Mouse (Mus musculus) neural tube, embryonic 12.5 days (tissue): ENCODE measurements around the gene Gm28043. TPM values are rescaled to one million over a fixed set of nuclear protein-coding genes. Genes with fewer than 3 reads are reported as not detected.

ENCODE experiments used
- ATAC-seq: fragments of 200-750 bp; cut with Nextera tagmentation; 2 replicates; pipeline ENCODE4 v1.8.0; 2017; ENCODE audit warnings: low read depth, mild to moderate bottlenecking, moderate TSS enrichment, moderate library complexity; ENCODE audit not compliant: low FRiP score
- H3K27ac ChIP-seq: fragments of 300-500 bp; sonication (generic); 2 replicates; pipeline ENCODE4 v1.5.1; 2016
- H3K27me3 ChIP-seq: fragments of 300-500 bp; sonication (generic); replicated peaks from 2 replicates; pipeline ENCODE4 v1.6.1; 2016; ENCODE audit warnings: mild to moderate bottlenecking
- H3K36me3 ChIP-seq: fragments of 300-500 bp; sonication (generic); 2 replicates; pipeline ENCODE4 v1.6.1; 2016; ENCODE audit warnings: mild to moderate bottlenecking
- H3K4me1 ChIP-seq: fragments of 300-500 bp; sonication (generic); 2 replicates; pipeline ENCODE4 v1.6.1; 2016
- H3K4me2 ChIP-seq: fragments of 300-500 bp; sonication (generic); replicated peaks from 2 replicates; pipeline ENCODE4 v1.6.1; 2016; ENCODE audit warnings: mild to moderate bottlenecking
- H3K4me3 ChIP-seq: fragments of 300-500 bp; sonication (generic); 2 replicates; pipeline ENCODE4 v1.5.1; 2016
- H3K9ac ChIP-seq: fragments of 300-500 bp; sonication (generic); 2 replicates; pipeline ENCODE4 v1.6.1; 2016; ENCODE audit warnings: mild to moderate bottlenecking
- H3K9me3 ChIP-seq: fragments of 300-500 bp; sonication (generic); 2 replicates; pipeline ENCODE4 v1.6.1; 2016; ENCODE audit warnings: mild to moderate bottlenecking
- WGBS: fragments of 180-500 bp; shearing (Covaris S2); methylation state at CpG from one replicate; pipeline ENCODE4 v1.1.7; 2016; 5-methylcytosine and 5-hydroxymethylcytosine counted together
- polyA plus RNA-seq: library from polyadenylated mRNA; unstranded; fragments of >200 nt; fragmentation: Nextera tagmentation; extraction: Ambion mirVana; gene quantifications from 2 replicates; pipeline ENCODE4 v1.2.1, GENCODE M21; 2016

Gm28043 gene
- polyA plus RNA-seq, result 3.7 TPM in 2 replicates

DNA sequence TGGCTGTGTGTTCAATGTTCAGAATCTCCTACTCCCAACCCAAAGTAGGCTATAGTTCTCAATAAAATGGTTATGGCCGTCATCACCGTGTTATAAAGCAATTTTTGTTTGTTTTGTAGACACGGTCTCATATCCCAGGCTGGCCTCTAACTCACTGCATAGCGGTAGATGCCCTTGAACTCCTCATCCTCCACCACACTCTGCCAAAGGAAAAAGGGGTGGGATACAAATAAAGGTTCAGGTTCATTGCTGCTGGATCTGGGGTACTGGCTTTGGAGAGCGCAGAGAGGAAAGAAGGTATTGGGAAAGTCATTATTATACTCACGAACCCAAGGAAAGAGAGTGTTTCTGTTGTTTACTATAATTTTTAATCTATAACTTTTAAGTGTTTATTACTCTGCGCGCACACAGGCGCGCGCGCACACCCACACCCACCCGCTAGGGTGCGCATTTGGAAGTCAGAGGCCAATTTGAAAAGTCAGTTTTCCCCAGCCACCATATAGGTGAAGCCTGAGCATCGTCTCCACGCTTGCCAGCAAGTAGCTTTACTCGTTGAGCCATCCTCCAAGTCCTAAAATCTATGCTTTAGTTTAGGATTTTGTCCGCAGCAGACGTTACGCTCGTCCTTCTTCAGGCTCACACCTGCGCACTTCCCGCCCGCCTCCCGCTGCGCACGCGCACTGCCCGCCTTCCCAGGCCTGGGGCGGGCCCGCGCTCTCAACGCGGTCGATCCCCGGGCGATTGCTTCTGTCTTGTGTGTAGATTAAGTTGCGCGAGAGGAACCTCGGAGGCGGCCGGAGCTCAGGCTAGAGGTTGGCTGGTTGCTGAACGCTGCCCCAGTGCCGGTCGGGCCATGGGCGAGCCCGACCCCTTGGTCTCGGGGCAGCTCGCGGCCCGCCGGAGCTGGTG, at the start of gene Gm28043, which contains the start of gene Rnf8:
Gene Gm28043 (plus strand): TSS at position 762 of the 909 bp plus-strand sequence.
Gene Rnf8 (plus strand): TSS at position 676 of the 909 bp plus-strand sequence.
- Histone ChIP-seq H3K36me3 (peaks cover 10% of the 10 kb centered on the region; the same call in 1 of the 2 replicates), H3K4me2 (peak within 1 kb of the TSS; percentile 83), H3K27ac (peak within 1 kb of the TSS; percentile 86), H3K27me3 (no peaks in the 10 kb centered on the region), H3K4me3 (peak within 1 kb of the TSS; percentile 99), H3K9me3 (no peaks in the 10 kb centered on the region), H3K4me1 (peaks cover 19% of the 10 kb centered on the region), H3K9ac (peak within 1 kb of the TSS; percentile 97)
- WGBS, result 2% methylated on average over 52 of the region's 52 CpGs
- peak; percentile 84 for ATAC-seq

DNA sequence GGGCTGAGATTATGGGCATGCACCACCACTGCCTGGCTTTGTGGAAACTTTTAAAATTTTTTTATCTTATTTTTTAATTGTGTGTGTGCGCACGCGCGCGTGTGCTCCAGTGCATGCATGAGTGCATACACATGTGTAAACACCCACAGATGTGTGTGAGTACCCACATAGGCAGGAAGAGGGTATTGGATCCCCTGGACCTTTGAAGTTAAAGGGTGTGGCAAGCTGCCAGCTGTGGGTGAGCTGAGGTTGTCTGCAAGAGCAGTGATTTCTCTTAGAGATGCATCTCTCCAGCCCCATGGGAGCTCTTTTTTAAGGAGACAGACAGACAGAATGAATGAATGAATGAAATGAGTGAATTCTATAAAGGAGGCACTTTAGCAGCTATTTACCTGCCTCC, 49.2 kb upstream of the Gm28043 start:
- H3K27ac ChIP-seq, result no peak overlapping the region
- H3K9ac ChIP-seq, result no peak overlapping the region
- no peaks in the 10 kb centered on the region for H3K9me3 ChIP-seq
- H3K4me1 ChIP-seq, result no peaks in the 10 kb centered on the region
- H3K4me3 ChIP-seq, result no peak overlapping the region
- 95% methylated on average over 5 of the region's 5 CpGs for WGBS
- H3K4me2 ChIP-seq, result no peak overlapping the region
- H3K36me3 ChIP-seq, result peaks cover 36% of the 10 kb centered on the region
- no peak for ATAC-seq
- H3K27me3 ChIP-seq, result no peaks in the 10 kb centered on the region

DNA sequence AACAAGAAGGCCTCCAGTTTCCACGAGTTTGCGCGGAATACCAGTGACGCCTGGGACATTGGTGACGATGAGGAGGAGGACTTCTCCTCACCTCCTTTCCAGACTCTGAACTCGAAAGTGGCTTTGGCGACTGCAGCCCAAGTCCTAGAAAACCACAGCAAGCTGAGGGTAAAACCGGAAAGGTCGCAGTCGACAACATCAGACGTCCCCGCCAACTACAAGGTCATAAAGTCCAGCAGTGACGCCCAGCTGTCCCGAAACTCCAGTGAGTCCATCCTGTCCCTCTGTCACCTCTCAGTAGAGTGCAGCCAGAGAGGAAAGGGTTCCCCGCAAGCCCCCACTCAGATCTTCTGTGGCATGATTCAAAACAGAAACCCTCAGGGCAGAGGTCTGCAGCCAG, 46.2 kb upstream of the Gm28043 start:
- peaks cover 65% of the 10 kb centered on the region for H3K36me3 ChIP-seq
- H3K4me3 ChIP-seq, result no peak overlapping the region
- H3K27ac ChIP-seq, result no peak overlapping the region
- ATAC-seq, result no peak
- no peak overlapping the region for H3K9ac ChIP-seq
- no peak overlapping the region for H3K4me2 ChIP-seq
- H3K27me3 ChIP-seq, result no peaks in the 10 kb centered on the region
- no peaks in the 10 kb centered on the region for H3K4me1 ChIP-seq
- 94% methylated on average over 15 of the region's 15 CpGs for WGBS
- H3K9me3 ChIP-seq, result no peaks in the 10 kb centered on the region

DNA sequence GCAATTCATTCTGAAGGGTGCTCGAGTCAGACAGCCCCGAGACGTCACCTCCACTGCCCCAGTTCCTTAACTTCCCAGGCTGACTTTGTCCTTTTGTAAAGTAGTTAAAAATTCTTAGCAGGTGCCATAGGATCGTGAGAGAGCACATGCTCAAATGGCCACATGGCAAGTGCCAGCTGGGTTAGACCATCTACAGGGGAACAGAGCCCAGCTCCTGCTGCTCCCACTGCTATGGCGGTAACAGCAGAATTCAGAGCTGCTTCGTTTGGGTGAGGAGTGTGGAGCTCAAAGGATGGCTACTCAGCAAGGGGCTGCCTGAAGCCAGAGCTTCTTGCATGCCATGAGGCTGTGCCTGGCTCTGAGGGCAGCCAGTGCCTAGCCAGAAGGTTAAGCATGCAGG, 44.8 kb upstream of the Gm28043 start:
- 89% methylated on average over 6 of the region's 6 CpGs for WGBS
- H3K27ac ChIP-seq, result no peak overlapping the region
- H3K4me1 ChIP-seq, result no peaks in the 10 kb centered on the region
- H3K4me3 ChIP-seq, result no peak overlapping the region
- H3K4me2 ChIP-seq, result no peak overlapping the region
- H3K36me3 ChIP-seq, result peaks cover 64% of the 10 kb centered on the region
- no peaks in the 10 kb centered on the region for H3K27me3 ChIP-seq
- H3K9ac ChIP-seq, result no peak overlapping the region
- no peaks in the 10 kb centered on the region for H3K9me3 ChIP-seq
- ATAC-seq, result no peak

DNA sequence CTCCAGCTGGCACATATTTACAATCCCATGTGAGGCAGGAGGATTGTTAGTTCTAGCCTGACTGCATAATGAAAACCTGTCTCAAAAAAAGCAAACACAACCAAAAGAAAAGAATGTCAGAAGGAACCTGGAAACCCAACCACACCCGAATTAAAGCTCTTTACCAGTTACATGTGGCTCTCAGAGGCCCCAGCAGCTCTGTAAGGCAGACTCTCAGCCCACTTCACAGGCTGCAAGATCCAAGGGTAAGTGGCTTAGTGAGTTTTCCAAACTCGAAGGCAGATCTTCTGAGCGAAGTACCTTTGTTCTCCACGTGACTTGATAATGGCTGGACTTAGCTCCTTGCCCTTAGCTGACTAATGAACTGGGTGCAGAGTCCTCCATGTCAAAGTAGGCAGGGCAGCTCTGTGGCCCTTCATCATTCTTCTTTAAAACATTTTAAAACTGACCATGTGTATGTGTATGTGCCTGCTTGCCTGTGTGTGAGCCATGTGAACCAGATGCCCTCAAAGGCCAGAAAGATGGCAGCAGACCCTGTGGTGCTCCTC, 35.0 kb upstream of the Gm28043 start:
- Histone ChIP-seq H3K9ac (no peak overlapping the region), H3K4me3 (no peak overlapping the region), H3K27ac (no peak overlapping the region), H3K36me3 (peaks cover 78% of the 10 kb centered on the region), H3K9me3 (no peaks in the 10 kb centered on the region), H3K4me1 (no peaks in the 10 kb centered on the region), H3K27me3 (no peaks in the 10 kb centered on the region), H3K4me2 (no peak overlapping the region)
- no peak for ATAC-seq
- 92% methylated on average over 4 of the region's 4 CpGs for WGBS

DNA sequence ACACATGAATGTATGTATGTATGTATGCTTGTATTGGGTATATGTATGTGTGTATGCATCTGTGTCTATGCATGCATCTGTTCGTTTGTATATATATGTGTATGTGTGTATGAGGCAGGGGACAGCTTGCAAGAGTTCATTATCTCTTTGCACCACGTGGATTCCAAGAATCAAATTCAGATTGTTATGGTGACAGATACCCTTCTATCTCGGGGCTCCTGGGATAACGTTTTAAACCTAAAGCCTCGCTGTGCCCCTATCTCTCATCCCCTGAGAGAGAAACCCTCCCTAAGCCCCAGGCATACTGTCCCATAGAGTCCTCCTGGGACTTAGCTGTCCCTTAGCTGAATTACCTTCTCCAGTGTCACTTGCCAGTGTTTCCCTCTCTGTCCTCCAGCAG, 31.1 kb upstream of the Gm28043 start:
- peaks cover 60% of the 10 kb centered on the region for H3K36me3 ChIP-seq
- no peak for ATAC-seq
- H3K9ac ChIP-seq, result no peak overlapping the region
- no peak overlapping the region for H3K4me3 ChIP-seq
- no peaks in the 10 kb centered on the region for H3K9me3 ChIP-seq
- peaks cover under 1% of the 10 kb centered on the region; the same call in 1 of the 2 replicates for H3K4me1 ChIP-seq
- no peak overlapping the region for H3K4me2 ChIP-seq
- 90% methylated on average over 5 of the region's 5 CpGs for WGBS
- no peak overlapping the region for H3K27ac ChIP-seq
- H3K27me3 ChIP-seq, result no peaks in the 10 kb centered on the region

DNA sequence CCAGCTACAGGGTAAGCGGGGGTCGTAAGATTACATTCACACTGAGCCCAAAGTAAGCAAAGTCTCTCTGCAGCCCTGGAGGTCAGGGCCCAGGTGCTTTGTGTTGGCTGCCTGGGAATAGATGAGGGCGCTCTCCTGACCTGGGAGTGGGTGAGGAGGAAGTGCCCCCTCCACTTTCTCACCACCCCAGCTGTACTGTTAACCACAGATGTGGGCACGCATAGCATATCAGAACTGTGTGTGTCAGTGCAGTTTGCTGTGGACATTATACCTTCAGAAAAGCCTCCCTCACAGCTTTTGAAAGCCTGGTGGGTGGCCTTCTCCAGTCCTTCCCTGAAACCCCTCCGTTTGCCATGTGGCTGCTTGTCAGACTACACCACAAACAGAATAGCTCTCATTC, 30.4 kb upstream of the Gm28043 start:
- H3K9me3 ChIP-seq, result no peaks in the 10 kb centered on the region
- no peak for ATAC-seq
- H3K4me2 ChIP-seq, result no peak overlapping the region
- 82% methylated on average over 5 of the region's 5 CpGs for WGBS
- no peak overlapping the region for H3K9ac ChIP-seq
- H3K27me3 ChIP-seq, result no peaks in the 10 kb centered on the region
- no peak overlapping the region for H3K27ac ChIP-seq
- peaks cover 52% of the 10 kb centered on the region for H3K36me3 ChIP-seq
- H3K4me3 ChIP-seq, result no peak overlapping the region
- peaks cover 8% of the 10 kb centered on the region for H3K4me1 ChIP-seq

DNA sequence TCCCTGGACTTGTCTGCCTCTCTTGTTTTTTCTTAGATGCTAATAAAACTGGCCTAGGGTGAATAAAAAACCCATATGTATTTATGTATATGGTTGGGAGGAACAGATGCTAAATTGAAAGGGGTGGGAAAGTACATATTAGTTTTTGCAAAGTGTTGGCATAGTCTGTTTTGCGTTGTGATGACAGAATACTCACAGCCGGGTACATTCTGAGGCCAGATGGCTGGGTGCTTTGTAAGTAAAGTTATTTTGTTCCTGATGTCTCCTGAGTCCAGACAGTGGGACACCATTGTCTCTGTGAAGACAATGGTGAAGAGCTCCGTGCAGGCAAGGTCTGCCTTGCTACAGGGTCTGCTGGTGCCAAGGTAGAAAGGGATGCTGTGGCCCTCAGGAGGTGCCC, 29.9 kb upstream of the Gm28043 start:
- WGBS, result 72% methylated on average over 3 of the region's 3 CpGs
- no peak overlapping the region for H3K4me2 ChIP-seq

DNA sequence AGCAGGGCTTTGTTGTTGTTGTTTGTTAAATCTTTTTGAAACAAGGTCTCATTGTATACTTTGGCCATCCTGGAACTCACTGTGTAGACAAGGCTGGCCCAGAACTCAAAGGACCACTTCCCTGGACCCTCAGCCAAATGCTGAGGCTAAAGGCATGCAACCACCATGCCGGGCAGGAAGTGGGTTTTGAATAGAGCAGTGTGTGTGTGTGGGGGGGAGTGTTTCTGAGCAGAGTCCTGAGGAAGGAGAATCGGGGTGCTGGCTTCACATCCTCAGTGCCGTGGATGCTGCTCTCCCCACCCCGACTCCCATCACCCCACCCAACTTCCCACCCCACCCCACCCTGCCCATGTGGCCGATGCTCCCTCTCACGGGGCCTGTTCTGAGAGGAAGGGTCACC, 29.2 kb upstream of the Gm28043 start:
- H3K4me3 ChIP-seq, result no peak overlapping the region
- no peaks in the 10 kb centered on the region for H3K9me3 ChIP-seq
- 98% methylated on average over 6 of the region's 6 CpGs for WGBS
- no peak overlapping the region for H3K4me2 ChIP-seq
- H3K36me3 ChIP-seq, result peaks cover 45% of the 10 kb centered on the region
- peaks cover 16% of the 10 kb centered on the region for H3K4me1 ChIP-seq
- no peaks in the 10 kb centered on the region for H3K27me3 ChIP-seq
- H3K9ac ChIP-seq, result no peak overlapping the region
- H3K27ac ChIP-seq, result no peak overlapping the region
- no peak for ATAC-seq

More for the DNA sequence above, 29.9 kb upstream of the Gm28043 start:
- H3K36me3 ChIP-seq, result peaks cover 50% of the 10 kb centered on the region
- no peaks in the 10 kb centered on the region for H3K9me3 ChIP-seq
- H3K4me3 ChIP-seq, result no peak overlapping the region
- no peaks in the 10 kb centered on the region for H3K27me3 ChIP-seq
- no peak overlapping the region for H3K9ac ChIP-seq
- ATAC-seq, result no peak
- no peak overlapping the region for H3K27ac ChIP-seq
- H3K4me1 ChIP-seq, result peaks cover 12% of the 10 kb centered on the region

DNA sequence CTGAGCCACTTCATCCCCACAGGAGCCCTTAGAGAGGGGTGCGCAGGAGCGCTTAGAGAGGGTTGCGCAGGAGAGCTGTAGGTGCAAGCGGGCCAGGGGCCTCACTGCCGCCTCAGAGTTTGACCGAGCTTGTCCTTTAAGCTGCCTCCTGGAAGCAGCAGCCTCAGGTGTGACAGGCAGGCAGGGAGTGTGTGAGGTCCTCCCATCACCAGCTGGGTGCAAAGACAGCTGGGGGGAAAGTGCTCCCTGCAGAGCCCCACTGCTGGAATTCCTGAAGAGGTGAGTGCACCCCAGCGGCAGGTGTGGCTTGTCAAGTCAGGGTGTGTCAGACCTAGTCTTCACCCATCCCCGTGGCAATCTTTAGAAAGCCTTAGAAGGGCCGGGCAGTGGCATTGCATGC, 27.8 kb upstream of the Gm28043 start:
- 87% methylated on average over 9 of the region's 9 CpGs for WGBS
- Histone ChIP-seq H3K9me3 (no peaks in the 10 kb centered on the region), H3K27me3 (no peaks in the 10 kb centered on the region), H3K4me3 (no peak overlapping the region), H3K27ac (no peak overlapping the region), H3K9ac (no peak overlapping the region), H3K4me2 (no peak overlapping the region), H3K36me3 (peaks cover 41% of the 10 kb centered on the region), H3K4me1 (peaks cover 16% of the 10 kb centered on the region)
- no peak for ATAC-seq

DNA sequence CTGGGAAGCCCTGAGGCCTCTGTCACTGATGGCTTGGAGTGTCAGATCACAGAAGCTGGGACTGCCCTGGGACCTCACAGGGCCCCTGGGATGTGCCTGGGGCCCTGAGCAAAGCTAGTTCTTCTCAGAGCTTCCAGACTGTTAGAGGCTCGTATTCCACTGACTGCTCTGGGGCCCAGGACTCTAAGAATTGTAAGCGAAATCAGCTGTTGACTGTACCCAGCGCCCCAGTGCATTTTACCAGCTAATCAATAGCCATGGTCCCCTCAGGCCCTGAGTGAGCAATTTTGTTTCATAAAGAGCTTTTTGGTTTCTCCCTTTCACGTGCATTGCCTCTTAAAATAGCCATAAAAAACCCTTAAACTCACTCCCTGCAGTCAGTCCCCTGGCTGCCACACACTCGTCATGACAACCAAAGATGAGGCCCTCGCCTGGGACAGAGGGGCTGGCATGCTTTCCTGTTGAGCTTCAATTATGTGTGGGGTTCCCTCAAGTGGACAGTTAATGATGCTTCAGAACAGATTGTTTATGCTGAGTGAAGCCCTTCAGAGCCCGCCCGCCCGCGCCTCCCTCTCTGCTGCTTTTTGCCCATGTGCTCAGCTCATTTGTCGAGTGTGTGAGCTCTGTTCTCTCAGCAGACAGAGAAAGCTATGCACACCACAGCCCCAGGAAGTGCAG, 25.3 kb upstream of the Gm28043 start:
- H3K9ac ChIP-seq, result no peak overlapping the region
- WGBS, result 26% methylated on average over 11 of the region's 11 CpGs

More for the DNA sequence above, 25.3 kb upstream of the Gm28043 start:
- H3K4me2 ChIP-seq, result no peak overlapping the region
- no peak overlapping the region for H3K27ac ChIP-seq
- ATAC-seq, result no peak; the same call in 1 of the 2 replicates
- H3K9me3 ChIP-seq, result no peaks in the 10 kb centered on the region
- H3K36me3 ChIP-seq, result peaks cover 27% of the 10 kb centered on the region
- no peak overlapping the region for H3K4me3 ChIP-seq
- peaks cover 16% of the 10 kb centered on the region for H3K4me1 ChIP-seq
- no peaks in the 10 kb centered on the region for H3K27me3 ChIP-seq
